Mouse (Mus musculus) stomach, postnatal 0 days (tissue): ENCODE data around the gene Mcam. TPM values are rescaled to one million over a fixed set of nuclear protein-coding genes. Genes with fewer than 3 reads are reported as not detected.

ENCODE experiments used
- ATAC-seq: fragments of 200-750 bp; cut with Nextera tagmentation; 2 replicates; pipeline ENCODE4 v1.8.0; 2017; ENCODE audit not compliant: low FRiP score, low TSS enrichment
- DNase-seq: peaks from one replicate; pipeline ENCODE4 v3.0.0-alpha.2; 2016; ENCODE audit warnings: low spot score
- H3K27ac ChIP-seq: fragments of 300-500 bp; sonication (generic); replicated peaks from 2 replicates; pipeline ENCODE4 v1.5.1; 2014; ENCODE audit warnings: mild to moderate bottlenecking, control low read depth
- H3K27me3 ChIP-seq: fragments of 300-500 bp; sonication (generic); 2 replicates; pipeline ENCODE4 v1.6.1; 2014; ENCODE audit warnings: low read length; ENCODE audit not compliant: control insufficient read depth, insufficient read depth
- H3K36me3 ChIP-seq: fragments of 300-500 bp; sonication (generic); 2 replicates; pipeline ENCODE4 v1.6.1; 2014; ENCODE audit warnings: low read length, mixed read lengths; ENCODE audit not compliant: control insufficient read depth, insufficient read depth
- H3K4me1 ChIP-seq: fragments of 300-500 bp; sonication (generic); replicated peaks from 2 replicates; pipeline ENCODE4 v1.6.1; 2014; ENCODE audit warnings: antibody characterized with exemption; ENCODE audit not compliant: control insufficient read depth, insufficient read depth
- H3K4me2 ChIP-seq: fragments of 300-500 bp; sonication (generic); replicated peaks from 2 replicates; pipeline ENCODE4 v1.6.1; 2014; ENCODE audit warnings: low read depth, mild to moderate bottlenecking, control low read depth, moderate library complexity
- H3K4me3 ChIP-seq: fragments of 300-500 bp; sonication (generic); 2 replicates; pipeline ENCODE4 v1.5.1; 2014; ENCODE audit warnings: low read depth, low read length, control low read depth
- H3K9ac ChIP-seq: fragments of 300-500 bp; sonication (generic); 2 replicates; pipeline ENCODE4 v1.6.1; 2014; ENCODE audit warnings: mild to moderate bottlenecking, low read length, control low read depth, mixed read lengths
- H3K9me3 ChIP-seq: fragments of 300-500 bp; sonication (generic); 2 replicates; pipeline ENCODE4 v1.6.1; 2016; ENCODE audit warnings: low read length; ENCODE audit not compliant: control insufficient read depth
- CTCF ChIP-seq: IDR thresholded peaks from 2 replicates; pipeline ENCODE4 v1.5.1; 2016; ENCODE audit warnings: antibody characterized with exemption, low read depth, mild to moderate bottlenecking, moderate library complexity
- EP300 ChIP-seq: optimal IDR thresholded peaks from 2 replicates; pipeline ENCODE3; 2016; ENCODE audit warnings: antibody characterized with exemption
- WGBS: fragments of 180-500 bp; shearing (Covaris S2); extraction: QIAGEN DNeasy Blood & Tissue Kit; methylation state at CpG from one replicate; pipeline ENCODE4 v1.1.7; 2014; 5-methylcytosine and 5-hydroxymethylcytosine counted together
- polyA plus RNA-seq: library from polyadenylated mRNA; unstranded; fragments of >200 nt; fragmentation: Nextera tagmentation; extraction: Ambion mirVana; gene quantifications from 2 replicates; pipeline ENCODE4 v1.2.1, GENCODE M21; 2015

The Mcam gene
- polyA plus RNA-seq, 1 experiment from 2014 or later: 44.5 TPM

DNA sequence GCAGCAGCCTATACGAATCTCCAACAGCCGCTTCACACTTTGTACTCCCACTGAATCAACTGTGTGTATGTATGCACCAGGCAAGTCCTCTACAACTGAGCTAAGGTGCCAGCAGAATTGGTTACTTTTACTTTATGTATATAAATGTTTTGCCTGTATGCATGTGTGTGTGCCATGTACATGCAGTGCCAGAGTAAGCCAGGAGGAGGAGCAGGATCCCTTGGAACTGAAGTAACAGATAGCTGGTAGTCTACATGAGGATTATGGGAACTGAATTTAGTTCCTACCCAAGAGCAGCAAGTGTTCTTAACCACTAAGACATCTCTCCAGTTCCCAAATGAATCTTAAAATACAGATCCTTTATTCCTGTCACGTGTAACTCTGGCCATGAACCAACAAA is 48.0 kb downstream of the Mcam start:
- no peak overlapping the region for H3K9ac ChIP-seq
- H3K36me3 ChIP-seq: no peaks in the 10 kb centered on the region
- 94% methylated on average over 3 of the region's 3 CpGs for WGBS
- TF ChIP-seq EP300: no peak
- peak; percentile 81 for TF ChIP-seq CTCF
- H3K4me1 ChIP-seq: no peaks in the 10 kb centered on the region
- H3K9me3 ChIP-seq: no peaks in the 10 kb centered on the region
- H3K4me3 ChIP-seq: no peak overlapping the region
- H3K27me3 ChIP-seq: no peaks in the 10 kb centered on the region
- no peak overlapping the region for H3K27ac ChIP-seq
- DNase-seq (peak; percentile 67), ATAC-seq (0 out of 2 replicates have a peak, but pooled peaks have one; percentile 71)
- no peak overlapping the region for H3K4me2 ChIP-seq

DNA sequence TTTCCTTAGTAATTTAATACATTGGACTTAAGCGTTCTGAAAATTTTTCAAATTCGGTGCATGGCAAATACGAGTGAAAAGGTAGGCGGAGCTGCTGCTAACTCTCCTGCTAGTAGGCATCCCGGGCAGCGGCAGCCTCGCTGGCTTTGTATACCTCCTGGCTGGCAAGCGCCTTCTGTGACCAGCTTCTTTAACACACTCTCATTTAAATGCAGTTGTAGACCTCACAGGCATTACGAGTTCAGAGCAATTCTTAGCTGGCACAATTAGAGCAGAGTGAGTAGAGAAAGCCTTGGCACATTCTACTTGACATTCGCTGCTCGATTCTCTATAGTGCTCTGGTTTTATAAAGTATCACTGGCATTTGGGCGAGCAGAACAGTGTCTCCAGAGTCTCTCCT is 54.0 kb downstream of the Mcam start:
- 0 out of 2 replicates have a peak overlapping the region, but pooled peaks have one; percentile 24 for H3K27ac ChIP-seq
- WGBS: 70% methylated on average over 12 of the region's 12 CpGs

DNA sequence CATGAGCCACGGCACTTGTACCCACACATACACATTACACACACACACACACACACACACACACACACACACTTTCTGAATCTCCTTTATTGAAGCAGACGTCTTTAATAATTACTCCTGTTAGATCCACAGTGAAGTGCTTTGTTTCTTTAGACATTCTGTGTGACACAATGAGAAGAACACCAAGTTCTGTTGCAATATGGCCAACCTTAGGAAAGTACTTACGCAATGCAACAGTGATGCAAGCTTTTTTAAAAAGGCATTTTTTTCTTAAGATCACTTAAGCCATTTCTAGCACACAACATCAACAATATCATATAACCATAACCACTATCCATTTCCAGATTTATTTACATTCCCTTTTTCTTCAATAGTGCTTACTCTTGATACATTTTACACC is 56.9 kb downstream of the Mcam start:
- Histone ChIP-seq H3K27ac (no peak overlapping the region), H3K9me3 (no peaks in the 10 kb centered on the region), H3K27me3 (no peaks in the 10 kb centered on the region), H3K4me3 (no peak overlapping the region), H3K9ac (no peak overlapping the region), H3K4me1 (no peaks in the 10 kb centered on the region), H3K4me2 (no peak overlapping the region), H3K36me3 (no peaks in the 10 kb centered on the region; the same call in 1 of the 2 replicates)
- 52% methylated on average over 3 of the region's 3 CpGs for WGBS
- DNase-seq: no peak
- no peak for ATAC-seq
- no peak for TF ChIP-seq CTCF
- TF ChIP-seq EP300: no peak

More for the DNA sequence above, 54.0 kb downstream of the Mcam start:
- Histone ChIP-seq H3K4me2 (no peak overlapping the region), H3K9me3 (no peaks in the 10 kb centered on the region), H3K36me3 (no peaks in the 10 kb centered on the region; the same call in 1 of the 2 replicates), H3K4me3 (no peak overlapping the region), H3K27me3 (no peaks in the 10 kb centered on the region), H3K9ac (no peak overlapping the region), H3K4me1 (no peaks in the 10 kb centered on the region)
- ATAC-seq (no peak), DNase-seq (no peak)
- no peak for TF ChIP-seq CTCF

DNA sequence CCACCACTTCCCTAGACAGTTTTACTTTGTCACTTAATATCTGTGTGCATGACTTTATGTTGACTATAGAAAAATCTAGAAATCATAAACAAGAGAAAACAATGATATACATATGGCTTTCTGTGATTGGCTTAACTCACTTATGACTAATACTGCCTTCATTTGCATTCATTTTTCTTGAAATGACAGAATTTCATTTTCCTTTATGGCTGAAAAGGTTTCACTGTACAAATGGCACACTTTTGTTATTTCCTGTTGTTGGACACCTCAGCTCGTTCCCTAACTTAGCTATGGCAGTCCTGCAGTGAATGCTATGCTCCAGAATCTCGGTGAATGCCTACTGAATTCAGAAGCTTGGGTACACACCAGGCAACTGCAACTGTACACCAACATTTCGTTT is 58.0 kb downstream of the Mcam start:
- ATAC-seq: no peak
- WGBS: 83% methylated on average over 3 of the region's 3 CpGs
- no peak for DNase-seq
- Histone ChIP-seq H3K4me1 (no peaks in the 10 kb centered on the region), H3K36me3 (no peaks in the 10 kb centered on the region; the same call in 1 of the 2 replicates), H3K9me3 (no peaks in the 10 kb centered on the region), H3K27me3 (no peaks in the 10 kb centered on the region), H3K9ac (no peak overlapping the region), H3K4me3 (no peak overlapping the region), H3K4me2 (no peak overlapping the region), H3K27ac (no peak overlapping the region)
- TF ChIP-seq EP300 (no peak), CTCF (no peak)

Other genes starting within 250 kb of the Mcam start
- gene Thy1, start 91.1 kb upstream of the Mcam start, polyA plus RNA-seq: 4.2 and 4.5 TPM in 2 replicates
- 11.6 and 20.2 TPM in 2 replicates for gene Usp2, start 67.4 kb upstream of the Mcam start, polyA plus RNA-seq
- not detected in 2 replicates for gene Mfrp, start 32.7 kb upstream of the Mcam start, polyA plus RNA-seq
- 5.3 and 6.5 TPM in 2 replicates for gene C1qtnf5, start 27.2 kb upstream of the Mcam start, polyA plus RNA-seq
- gene Gm49380, start 21.0 kb upstream of the Mcam start, polyA plus RNA-seq: 0.05 TPM in 1 of 2 replicates, not detected in the other
- gene Rnf26, start 21.0 kb upstream of the Mcam start, polyA plus RNA-seq: 22.0 and 22.2 TPM in 2 replicates
- 4.9 and 5.7 TPM in 2 replicates for gene Cbl, start 99.6 kb downstream of the Mcam start, polyA plus RNA-seq
- not detected in 2 replicates for gene Ccdc153, start 106.2 kb downstream of the Mcam start, polyA plus RNA-seq
- gene Pdzd3, start 117.0 kb downstream of the Mcam start, polyA plus RNA-seq: 0.08 and 0.13 TPM in 2 replicates
- gene Nlrx1, start 134.1 kb downstream of the Mcam start, polyA plus RNA-seq: 9.2 and 10.7 TPM in 2 replicates
- gene Abcg4, start 154.1 kb downstream of the Mcam start, polyA plus RNA-seq: 1.4 TPM in 2 replicates
- gene Hinfp, start 171.2 kb downstream of the Mcam start, polyA plus RNA-seq: 8.9 and 9.4 TPM in 2 replicates
- gene C2cd2l, start 185.8 kb downstream of the Mcam start, polyA plus RNA-seq: 7.4 and 7.5 TPM in 2 replicates
- 26.9 and 27.8 TPM in 2 replicates for gene Dpagt1, start 191.6 kb downstream of the Mcam start, polyA plus RNA-seq
- 78.7 and 93.6 TPM in 2 replicates for gene H2afx, start 200.2 kb downstream of the Mcam start, polyA plus RNA-seq
- 68.8 and 71.5 TPM in 2 replicates for gene Hmbs, start 209.8 kb downstream of the Mcam start, polyA plus RNA-seq
- gene Vps11, start 227.2 kb downstream of the Mcam start, polyA plus RNA-seq: 15.8 and 18.2 TPM in 2 replicates
- 18.0 and 18.5 TPM in 2 replicates for gene Hyou1, start 245.0 kb downstream of the Mcam start, polyA plus RNA-seq